ENCODE assay signal across 8 mouse cellular contexts in genomic region chr4:154864271-154864771, GRCm38 (mm10). TPM values are rescaled to one million over a fixed set of nuclear protein-coding genes. Genes with fewer than 3 reads are reported as not detected.
A peak's percentile ranks its signal among the peaks of the same experiment; 100 is the strongest.
DNase-seq lines count a peak whose midpoint lies in the region; ATAC-seq lines count a peak whose summit lies in the region.

No protein-coding gene starts in this region.

- no peaks in the 10 kb centered on the region for H3K36me3 ChIP-seq in intestine, embryonic 14.5 days (ENCODE audit: control insufficient read depth, insufficient read depth, low read length)

- DNase-seq in adrenal gland, adult (ENCODE audit: inconsistent age in 2 of 2, low spot score in 1 of 2), result peak; percentile 93 to 96
- DNase-seq in embryo, embryonic 10.5 days (ENCODE audit: low spot score), result peak; percentile 98
- DNase-seq in gastrocnemius, postnatal 25 days, result peak; percentile 84
- DNase-seq in intestine, embryonic 14.5 days (ENCODE audit: low spot score), result peak; percentile 98
- DNase-seq in left cerebral cortex, postnatal 10 days (ENCODE audit: extremely low spot score in 1 of 2, low spot score in 2 of 2), result peak; percentile 90 to 96
- DNase-seq in right cerebral cortex, postnatal 10 days (ENCODE audit: low spot score in 2 of 2), result peak; percentile 94 to 95
- peak; percentile 90 for DNase-seq in urinary bladder, postnatal 25 days (ENCODE audit: low spot score)

- WGBS in intestine, embryonic 14.5 days, result under 1% methylated on average over 18 of the region's 18 CpGs

- ATAC-seq in intestine, embryonic 14.5 days (replicated peaks; ENCODE audit: low FRiP score, low TSS enrichment, low read depth), result peak; percentile 91
- ATAC-seq in megakaryocyte progenitor cell, adult 5-6 weeks (replicated peaks; ENCODE audit: poor library complexity), result peak; percentile 89

- H3K4me3 ChIP-seq in intestine, embryonic 14.5 days (ENCODE audit: low read depth, low read length), result peak overlapping the region; percentile 28

- H3K9ac ChIP-seq in intestine, embryonic 14.5 days (ENCODE audit: low read length), result peak overlapping the region; percentile 37

- H3K9me3 ChIP-seq in intestine, embryonic 14.5 days (ENCODE audit: control insufficient read depth, low read length), result no peaks in the 10 kb centered on the region

- peak overlapping the region; percentile 60 for H3K27ac ChIP-seq in intestine, embryonic 14.5 days (ENCODE audit: low read depth)

- 0 out of 2 replicates have a peak, but pooled peaks cover 4% of the 10 kb centered on the region for H3K4me1 ChIP-seq in intestine, embryonic 14.5 days (replicated peaks; ENCODE audit: control insufficient read depth, insufficient read depth, low read length)

- intact Hi-C loops in left cerebral cortex, postnatal 10 days (cut with DNase I), result no loop called here

- no peaks in the 10 kb centered on the region for H3K27me3 ChIP-seq in intestine, embryonic 14.5 days (replicated peaks; ENCODE audit: control insufficient read depth, insufficient read depth, low read length)

- H3K4me2 ChIP-seq in intestine, embryonic 14.5 days (ENCODE audit: low read length), result peak overlapping the region; percentile 49

RNA-seq across cellular contexts. Expression of gene Mmel1, which starts 5.1 kb away (rescaled TPM):
- total RNA-seq in gastrocnemius, postnatal 25 days (2021), result under 1 TPM; 0.13 to 0.24 TPM
- not detected in 2 replicates for polyA plus RNA-seq in intestine, embryonic 14.5 days (2014; fragmentation: Nextera tagmentation; extraction: Ambion mirVana)
- under 1 TPM; 0.22 to 0.51 TPM for total RNA-seq in left cerebral cortex, postnatal 10 days (2021)
- not detected in 2 replicates for total RNA-seq in megakaryocyte progenitor cell, adult 5-6 weeks (2015)
- not detected in 2 replicates for total RNA-seq in megakaryocyte progenitor cell, adult 5-6 weeks (2017)

RNA-seq across cellular contexts. Expression of gene Ttc34, which starts 27.1 kb away (rescaled TPM):
- not detected for total RNA-seq in gastrocnemius, postnatal 25 days (2021)
- 0.12 and 0.30 TPM in 2 replicates for polyA plus RNA-seq in intestine, embryonic 14.5 days (2014; fragmentation: Nextera tagmentation; extraction: Ambion mirVana)
- total RNA-seq in left cerebral cortex, postnatal 10 days (2021), result 1 to 10 TPM; 2.5 to 2.9 TPM
- not detected in 2 replicates for total RNA-seq in megakaryocyte progenitor cell, adult 5-6 weeks (2015)
- not detected in 2 replicates for total RNA-seq in megakaryocyte progenitor cell, adult 5-6 weeks (2017)

RNA-seq across cellular contexts. Expression of gene Fam213b, which starts 34.6 kb away (rescaled TPM):
- 10 to 100 TPM; 81.5 to 81.6 TPM for total RNA-seq in gastrocnemius, postnatal 25 days (2021)
- polyA plus RNA-seq in intestine, embryonic 14.5 days (2014; fragmentation: Nextera tagmentation; extraction: Ambion mirVana), result 37.1 and 39.8 TPM in 2 replicates
- total RNA-seq in left cerebral cortex, postnatal 10 days (2021), result 10 to 100 TPM; 25.5 to 26.0 TPM
- total RNA-seq in megakaryocyte progenitor cell, adult 5-6 weeks (2015), result 5.0 and 5.6 TPM in 2 replicates
- 1.8 and 5.6 TPM in 2 replicates for total RNA-seq in megakaryocyte progenitor cell, adult 5-6 weeks (2017)

Comparison
In these comparisons a context has a peak if more than half of its experiments do, and no peak if none do; other contexts are left out.
1. Peak in every context shown above with its lines: DNase-seq, ATAC-seq, H3K4me3 ChIP-seq and H3K27ac ChIP-seq.
2. RNA of gene Fam213b, which starts 34.6 kb away (total RNA-seq): 81.5 to 81.6 TPM in gastrocnemius, postnatal 25 days and 25.5 to 26.0 TPM in left cerebral cortex, postnatal 10 days; 1.8 to 5.6 TPM in megakaryocyte progenitor cell, adult 5-6 weeks; every median in the first group is over 4 times any median in the second.